Mouse (Mus musculus): Measurements from ENCODE around the gene Cep128. TPM values are rescaled to one million over a fixed set of nuclear protein-coding genes. Genes with fewer than 3 reads are reported as not detected.

Cep128 gene
- polyA plus RNA-seq (2014; fragmentation: Nextera tagmentation; extraction: Ambion mirVana), result 14.5 and 18.5 TPM in 2 replicates

GRCm38 (mm10) chr12:91384281-91385017, at the start of gene Cep128, which contains the start of gene Tshr:
Gene Cep128, minus strand, starts transcription at chr12:91384409.
Gene Tshr, plus strand, starts transcription at chr12:91384563.
- peaks cover 3% of the 10 kb centered on the region; the same call in 1 of the 2 replicates for H3K4me1 ChIP-seq (replicated peaks; ENCODE audit: control insufficient read depth, insufficient read depth, low read length)
- WGBS, result 1% methylated on average over 27 of the region's 27 CpGs
- H3K9me3 ChIP-seq (ENCODE audit: control insufficient read depth, low read length), result no peaks in the 10 kb centered on the region
- H3K4me2 ChIP-seq, result peak within 1 kb of the TSS; percentile 83
- H3K27ac ChIP-seq (ENCODE audit: low read depth, low read length), result peak within 1 kb of the TSS; percentile 62
- peaks cover 2% of the 10 kb centered on the region; the same call in 1 of the 2 replicates for H3K36me3 ChIP-seq (ENCODE audit: control insufficient read depth, insufficient read depth, low read length)
- peak within 1 kb of the TSS; percentile 85 for H3K9ac ChIP-seq (ENCODE audit: low read depth, low read length)
- peak; percentile 91 for DNase-seq (ENCODE audit: low spot score)
- ATAC-seq (replicated peaks; ENCODE audit: low FRiP score), result peak; percentile 100
- H3K27me3 ChIP-seq (replicated peaks; ENCODE audit: control insufficient read depth, insufficient read depth, low read length), result no peaks in the 10 kb centered on the region
- peak within 1 kb of the TSS; percentile 83 for H3K4me3 ChIP-seq (ENCODE audit: low read depth, low read length)

GRCm38 (mm10) chr12:91427129-91427528, 42.9 kb upstream of the Cep128 start:
- Histone ChIP-seq H3K27ac (ENCODE audit: low read depth, low read length) (no peak overlapping the region), H3K27me3 (replicated peaks; ENCODE audit: control insufficient read depth, insufficient read depth, low read length) (no peaks in the 10 kb centered on the region), H3K9ac (ENCODE audit: low read depth, low read length) (no peak overlapping the region), H3K4me3 (ENCODE audit: low read depth, low read length) (no peak overlapping the region), H3K4me1 (replicated peaks; ENCODE audit: control insufficient read depth, insufficient read depth, low read length) (no peaks in the 10 kb centered on the region), H3K4me2 (no peak overlapping the region), H3K9me3 (ENCODE audit: control insufficient read depth, low read length) (no peaks in the 10 kb centered on the region), H3K36me3 (ENCODE audit: control insufficient read depth, insufficient read depth, low read length) (no peaks in the 10 kb centered on the region)
- ATAC-seq (replicated peaks; ENCODE audit: low FRiP score) (no peak), DNase-seq (ENCODE audit: low spot score) (no peak)
- WGBS, result 70% methylated on average over 2 of the region's 2 CpGs

GRCm38 (mm10) chr12:91426499-91426898, 42.3 kb upstream of the Cep128 start:
- Histone ChIP-seq H3K27ac (ENCODE audit: low read depth, low read length) (no peak overlapping the region), H3K4me1 (replicated peaks; ENCODE audit: control insufficient read depth, insufficient read depth, low read length) (no peaks in the 10 kb centered on the region), H3K9ac (ENCODE audit: low read depth, low read length) (no peak overlapping the region), H3K9me3 (ENCODE audit: control insufficient read depth, low read length) (no peaks in the 10 kb centered on the region), H3K36me3 (ENCODE audit: control insufficient read depth, insufficient read depth, low read length) (no peaks in the 10 kb centered on the region), H3K4me3 (ENCODE audit: low read depth, low read length) (no peak overlapping the region), H3K4me2 (no peak overlapping the region), H3K27me3 (replicated peaks; ENCODE audit: control insufficient read depth, insufficient read depth, low read length) (no peaks in the 10 kb centered on the region)
- DNase-seq (ENCODE audit: low spot score) (no peak), ATAC-seq (replicated peaks; ENCODE audit: low FRiP score) (no peak)
- 60% methylated on average over 4 of the region's 4 CpGs for whole genome bisulfite sequencing

GRCm38 (mm10) chr12:91423125-91423820, 39.1 kb upstream of the Cep128 start:
- WGBS, result 75% methylated on average over 11 of the region's 11 CpGs
- Histone ChIP-seq H3K27me3 (replicated peaks; ENCODE audit: control insufficient read depth, insufficient read depth, low read length) (no peaks in the 10 kb centered on the region), H3K4me1 (replicated peaks; ENCODE audit: control insufficient read depth, insufficient read depth, low read length) (no peaks in the 10 kb centered on the region), H3K27ac (ENCODE audit: low read depth, low read length) (no peak overlapping the region), H3K4me2 (no peak overlapping the region), H3K9ac (ENCODE audit: low read depth, low read length) (no peak overlapping the region), H3K4me3 (ENCODE audit: low read depth, low read length) (no peak overlapping the region), H3K36me3 (ENCODE audit: control insufficient read depth, insufficient read depth, low read length) (no peaks in the 10 kb centered on the region), H3K9me3 (ENCODE audit: control insufficient read depth, low read length) (no peaks in the 10 kb centered on the region)
- no peak for DNase-seq (ENCODE audit: low spot score)
- ATAC-seq (replicated peaks; ENCODE audit: low FRiP score), result no peak

- ATAC-seq (replicated peaks; ENCODE audit: low FRiP score) (no peak), DNase-seq (ENCODE audit: low spot score) (no peak)
- no peak overlapping the region for H3K4me3 ChIP-seq (ENCODE audit: low read depth, low read length)
Observed at GRCm38 (mm10) chr12:91421272-91421671, 37.1 kb upstream of the Cep128 start.

GRCm38 (mm10) chr12:91418791-91419190, 34.6 kb upstream of the Cep128 start:
- Histone ChIP-seq H3K9ac (ENCODE audit: low read depth, low read length) (no peak overlapping the region), H3K27ac (ENCODE audit: low read depth, low read length) (no peak overlapping the region), H3K36me3 (ENCODE audit: control insufficient read depth, insufficient read depth, low read length) (no peaks in the 10 kb centered on the region), H3K4me1 (replicated peaks; ENCODE audit: control insufficient read depth, insufficient read depth, low read length) (no peaks in the 10 kb centered on the region), H3K27me3 (replicated peaks; ENCODE audit: control insufficient read depth, insufficient read depth, low read length) (no peaks in the 10 kb centered on the region), H3K4me2 (no peak overlapping the region), H3K4me3 (ENCODE audit: low read depth, low read length) (no peak overlapping the region), H3K9me3 (ENCODE audit: control insufficient read depth, low read length) (no peaks in the 10 kb centered on the region)
- DNase-seq (ENCODE audit: low spot score) (peak; percentile 49), ATAC-seq (replicated peaks; ENCODE audit: low FRiP score) (no peak)
- WGBS, result 39% methylated on average over 7 of the region's 7 CpGs

More at GRCm38 (mm10) chr12:91421272-91421671, 37.1 kb upstream of the Cep128 start:
- 61% methylated on average over 9 of the region's 9 CpGs for WGBS
- no peak overlapping the region for H3K4me2 ChIP-seq
- no peaks in the 10 kb centered on the region for H3K36me3 ChIP-seq (ENCODE audit: control insufficient read depth, insufficient read depth, low read length)
- no peak overlapping the region for H3K27ac ChIP-seq (ENCODE audit: low read depth, low read length)
- no peaks in the 10 kb centered on the region for H3K27me3 ChIP-seq (replicated peaks; ENCODE audit: control insufficient read depth, insufficient read depth, low read length)
- H3K4me1 ChIP-seq (replicated peaks; ENCODE audit: control insufficient read depth, insufficient read depth, low read length), result no peaks in the 10 kb centered on the region
- no peak overlapping the region for H3K9ac ChIP-seq (ENCODE audit: low read depth, low read length)
- H3K9me3 ChIP-seq (ENCODE audit: control insufficient read depth, low read length), result no peaks in the 10 kb centered on the region

- 95% methylated on average over 7 of the region's 7 CpGs for WGBS
Observed at GRCm38 (mm10) chr12:91416828-91417227, 32.6 kb upstream of the Cep128 start.

GRCm38 (mm10) chr12:91415112-91415511, 30.9 kb upstream of the Cep128 start:
- no peak overlapping the region for H3K4me3 ChIP-seq (ENCODE audit: low read depth, low read length)
- H3K9me3 ChIP-seq (ENCODE audit: control insufficient read depth, low read length), result no peaks in the 10 kb centered on the region
- DNase-seq (ENCODE audit: low spot score) (no peak), ATAC-seq (replicated peaks; ENCODE audit: low FRiP score) (no peak)
- H3K36me3 ChIP-seq (ENCODE audit: control insufficient read depth, insufficient read depth, low read length), result no peaks in the 10 kb centered on the region
- H3K27ac ChIP-seq (ENCODE audit: low read depth, low read length), result no peak overlapping the region
- WGBS, result 70% methylated on average over 6 of the region's 6 CpGs
- no peak overlapping the region for H3K9ac ChIP-seq (ENCODE audit: low read depth, low read length)
- no peaks in the 10 kb centered on the region for H3K4me1 ChIP-seq (replicated peaks; ENCODE audit: control insufficient read depth, insufficient read depth, low read length)
- no peaks in the 10 kb centered on the region for H3K27me3 ChIP-seq (replicated peaks; ENCODE audit: control insufficient read depth, insufficient read depth, low read length)
- H3K4me2 ChIP-seq, result no peak overlapping the region

More at GRCm38 (mm10) chr12:91416828-91417227, 32.6 kb upstream of the Cep128 start:
- Histone ChIP-seq H3K36me3 (ENCODE audit: control insufficient read depth, insufficient read depth, low read length) (no peaks in the 10 kb centered on the region), H3K27me3 (replicated peaks; ENCODE audit: control insufficient read depth, insufficient read depth, low read length) (no peaks in the 10 kb centered on the region), H3K9me3 (ENCODE audit: control insufficient read depth, low read length) (no peaks in the 10 kb centered on the region), H3K4me3 (ENCODE audit: low read depth, low read length) (no peak overlapping the region), H3K4me2 (no peak overlapping the region), H3K27ac (ENCODE audit: low read depth, low read length) (no peak overlapping the region), H3K9ac (ENCODE audit: low read depth, low read length) (no peak overlapping the region), H3K4me1 (replicated peaks; ENCODE audit: control insufficient read depth, insufficient read depth, low read length) (no peaks in the 10 kb centered on the region)
- DNase-seq (ENCODE audit: low spot score) (no peak), ATAC-seq (replicated peaks; ENCODE audit: low FRiP score) (no peak)

Measured in liver, embryonic 11.5 days (tissue).